Mouse (Mus musculus): ENCODE results near the gene Adam15.

Adam15 gene

GRCm38 (mm10) chr3:89322131-89322500 is 27.7 kb downstream of the Adam15 start:
- DNase-seq (ENCODE audit: low spot score): no peak

GRCm38 (mm10) chr3:89321183-89322130 is 28.3 kb downstream of the Adam15 start:
- DNase-seq (ENCODE audit: low spot score): no peak

GRCm38 (mm10) chr3:89320581-89321182 is 29.1 kb downstream of the Adam15 start:
- no peak for DNase-seq (ENCODE audit: low spot score)

GRCm38 (mm10) chr3:89319591-89320350 is 30.0 kb downstream of the Adam15 start:
- DNase-seq (ENCODE audit: low spot score): no peak

GRCm38 (mm10) chr3:89318971-89319590 is 30.7 kb downstream of the Adam15 start:
- DNase-seq (ENCODE audit: low spot score): no peak

- DNase-seq (ENCODE audit: low spot score): no peak
Measured at GRCm38 (mm10) chr3:89318316-89318715, 31.5 kb downstream of the Adam15 start.

GRCm38 (mm10) chr3:89317246-89317645 is 32.5 kb downstream of the Adam15 start:
- DNase-seq (ENCODE audit: low spot score): no peak

GRCm38 (mm10) chr3:89316833-89317232 is 33.0 kb downstream of the Adam15 start:
- DNase-seq (ENCODE audit: low spot score): peak; percentile 85

- no peak for DNase-seq (ENCODE audit: low spot score)
Measured at GRCm38 (mm10) chr3:89315930-89316831, 33.6 kb downstream of the Adam15 start.

- DNase-seq (ENCODE audit: low spot score): peak; percentile 83
Measured at GRCm38 (mm10) chr3:89315195-89315929, 34.4 kb downstream of the Adam15 start.

GRCm38 (mm10) chr3:89314791-89315190 is 35.0 kb downstream of the Adam15 start:
- no peak for DNase-seq (ENCODE audit: low spot score)

- DNase-seq (ENCODE audit: low spot score): no peak
Measured at GRCm38 (mm10) chr3:89314340-89314739, 35.5 kb downstream of the Adam15 start.

- DNase-seq (ENCODE audit: low spot score): peak; percentile 63
Measured at GRCm38 (mm10) chr3:89308089-89308488, 41.7 kb downstream of the Adam15 start.

- no peak for DNase-seq (ENCODE audit: low spot score)
Measured at GRCm38 (mm10) chr3:89305551-89306325, 44.1 kb downstream of the Adam15 start.

- DNase-seq (ENCODE audit: low spot score): no peak
Measured at GRCm38 (mm10) chr3:89305105-89305504, 44.7 kb downstream of the Adam15 start.

GRCm38 (mm10) chr3:89304440-89304839 is 45.4 kb downstream of the Adam15 start:
- DNase-seq (ENCODE audit: low spot score): no peak

GRCm38 (mm10) chr3:89300514-89300913 is 49.3 kb downstream of the Adam15 start:
- DNase-seq (ENCODE audit: low spot score): no peak

GRCm38 (mm10) chr3:89300071-89300470 is 49.7 kb downstream of the Adam15 start:
- DNase-seq (ENCODE audit: low spot score): no peak

- no peak for DNase-seq (ENCODE audit: low spot score)
Measured at GRCm38 (mm10) chr3:89299499-89299898, 50.3 kb downstream of the Adam15 start.

- DNase-seq (ENCODE audit: low spot score): no peak
Measured at GRCm38 (mm10) chr3:89298908-89299307, 50.9 kb downstream of the Adam15 start.
